Mouse (Mus musculus): ENCODE measurements around the gene Gm21958.

Gm21958 gene

GRCm38 (mm10) chr3:54714253-54714652 is at the start of gene Gm21958:
TSS of gene Gm21958 (minus strand) at chr3:54714353.
- POLR2A ChIA-PET, result interaction anchor here in 1 of 4 experiments (0.7 to 2.0 kb wide), 4 partner anchors 9 to 18 kb away, joined by 4 to 6 read pairs (median 5); no protein-coding TSS in a partner anchor
- CTCF ChIA-PET, result no interaction called here

DNA sequence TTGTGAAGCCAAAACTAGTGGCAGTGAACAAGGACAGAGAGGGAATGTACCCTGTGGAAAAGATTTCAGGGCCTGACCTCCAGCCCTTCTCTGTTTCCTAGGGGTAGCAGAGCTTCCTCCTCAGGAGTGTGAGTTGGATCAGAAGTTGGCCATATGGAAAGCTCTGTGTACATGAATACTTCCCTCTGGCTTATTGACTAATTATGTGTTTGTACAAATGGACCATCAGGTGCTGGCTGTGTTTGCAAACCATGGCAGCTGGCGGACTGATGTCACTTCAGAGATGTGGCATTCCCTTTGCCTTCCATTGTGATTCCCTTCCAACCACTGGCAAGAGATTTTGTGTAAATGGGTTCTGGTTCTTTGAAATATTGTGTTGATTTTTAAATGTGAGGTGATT is 47.1 kb upstream of the Gm21958 start:
- POLR2A ChIA-PET, result no interaction called here
- CTCF ChIA-PET, result no interaction called here

DNA sequence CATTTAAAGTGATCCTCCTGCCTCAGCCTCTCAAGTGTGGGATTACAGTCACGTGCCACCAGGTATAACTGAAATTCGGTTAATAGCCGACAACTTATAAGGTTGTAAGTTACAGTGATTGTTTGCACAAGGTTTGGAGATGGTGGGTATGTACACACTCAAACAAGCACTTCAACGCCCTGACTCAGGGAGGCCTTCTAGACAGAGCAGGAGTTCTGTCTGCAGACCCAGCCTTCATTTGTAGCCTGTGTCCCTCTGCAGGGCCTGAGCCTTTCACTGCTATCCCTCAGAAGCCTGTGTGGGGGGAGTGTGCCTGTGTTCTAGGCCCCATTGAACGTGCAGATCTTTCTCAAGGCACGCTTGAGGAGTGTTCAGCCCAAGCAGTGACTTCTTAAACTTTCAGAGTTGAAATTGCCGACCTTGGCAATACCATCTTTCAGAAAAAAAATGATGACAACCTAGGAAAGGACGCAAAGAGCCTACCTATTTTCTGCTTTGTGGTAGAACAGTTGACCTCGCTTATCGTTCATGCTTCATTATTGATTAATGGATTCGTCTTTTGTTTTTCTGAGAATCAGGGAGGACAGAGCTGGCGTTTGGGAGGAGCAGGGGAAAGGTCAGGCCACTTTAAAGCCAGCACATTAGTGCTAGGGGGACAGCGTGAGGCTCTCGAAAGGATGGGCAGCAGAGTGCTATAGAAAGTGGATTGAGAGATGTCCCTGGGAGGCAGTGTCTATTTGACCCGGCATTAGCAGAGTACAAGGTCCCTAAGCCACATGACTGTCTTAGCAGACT is 46.4 kb upstream of the Gm21958 start:
- ChIA-PET POLR2A (no interaction called here), CTCF (interaction anchor here in 1 of 4 experiments (0.6 kb wide), 1 partner anchor 15 kb away, joined by 4 read pairs; no protein-coding TSS in a partner anchor)

- ChIA-PET POLR2A (interaction anchor here in 2 of 4 experiments (0.6 to 1.1 kb wide), 2 partner anchors 13 to 23 kb away, joined by 3 read pairs; no protein-coding TSS in a partner anchor), CTCF (interaction anchor here in 2 of 4 experiments (0.9 to 1.4 kb wide), 2 partner anchors 13 to 23 kb away, joined by 3 read pairs; no protein-coding TSS in a partner anchor)
These were observed 45.1 kb upstream of the Gm21958 start for GRCm38 (mm10) chr3:54759211-54759610.

- ChIA-PET CTCF (interaction anchor here in 1 of 4 experiments (4.0 kb wide), 1 partner anchor 12 kb away, joined by 14 read pairs; no protein-coding TSS in a partner anchor), POLR2A (no interaction called here)
These were observed 43.3 kb upstream of the Gm21958 start for GRCm38 (mm10) chr3:54757446-54757845.

DNA sequence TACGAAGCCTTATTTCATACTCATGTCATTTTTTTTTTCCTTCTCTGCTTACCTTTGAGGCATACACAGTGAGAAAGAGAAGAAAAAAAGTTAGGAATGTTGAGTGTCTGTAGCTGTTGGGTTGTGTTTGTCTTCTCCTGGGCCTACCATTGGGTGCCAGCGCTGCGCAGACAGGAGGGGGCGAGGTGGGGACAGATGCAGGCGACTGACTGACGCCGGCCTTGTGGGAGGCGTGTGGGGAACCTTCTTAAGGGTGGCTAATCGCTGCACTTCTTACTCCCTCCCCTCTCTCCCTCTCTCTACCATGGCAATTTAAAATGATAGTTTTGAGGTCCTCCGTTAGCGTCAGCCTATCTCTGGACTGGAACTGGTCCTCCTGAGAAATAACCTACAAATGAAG is 41.9 kb upstream of the Gm21958 start:
- ChIA-PET POLR2A (interaction anchor here in 2 of 4 experiments (0.6 to 1.8 kb wide), 6 partner anchors 8 to 1871 kb away, joined by 3 to 6 read pairs (median 3); no protein-coding TSS in a partner anchor), CTCF (interaction anchor here in 3 of 4 experiments (0.8 to 4.0 kb wide), 4 partner anchors 8 to 11 kb away, joined by 3 to 14 read pairs (median 6); no protein-coding TSS in a partner anchor)

DNA sequence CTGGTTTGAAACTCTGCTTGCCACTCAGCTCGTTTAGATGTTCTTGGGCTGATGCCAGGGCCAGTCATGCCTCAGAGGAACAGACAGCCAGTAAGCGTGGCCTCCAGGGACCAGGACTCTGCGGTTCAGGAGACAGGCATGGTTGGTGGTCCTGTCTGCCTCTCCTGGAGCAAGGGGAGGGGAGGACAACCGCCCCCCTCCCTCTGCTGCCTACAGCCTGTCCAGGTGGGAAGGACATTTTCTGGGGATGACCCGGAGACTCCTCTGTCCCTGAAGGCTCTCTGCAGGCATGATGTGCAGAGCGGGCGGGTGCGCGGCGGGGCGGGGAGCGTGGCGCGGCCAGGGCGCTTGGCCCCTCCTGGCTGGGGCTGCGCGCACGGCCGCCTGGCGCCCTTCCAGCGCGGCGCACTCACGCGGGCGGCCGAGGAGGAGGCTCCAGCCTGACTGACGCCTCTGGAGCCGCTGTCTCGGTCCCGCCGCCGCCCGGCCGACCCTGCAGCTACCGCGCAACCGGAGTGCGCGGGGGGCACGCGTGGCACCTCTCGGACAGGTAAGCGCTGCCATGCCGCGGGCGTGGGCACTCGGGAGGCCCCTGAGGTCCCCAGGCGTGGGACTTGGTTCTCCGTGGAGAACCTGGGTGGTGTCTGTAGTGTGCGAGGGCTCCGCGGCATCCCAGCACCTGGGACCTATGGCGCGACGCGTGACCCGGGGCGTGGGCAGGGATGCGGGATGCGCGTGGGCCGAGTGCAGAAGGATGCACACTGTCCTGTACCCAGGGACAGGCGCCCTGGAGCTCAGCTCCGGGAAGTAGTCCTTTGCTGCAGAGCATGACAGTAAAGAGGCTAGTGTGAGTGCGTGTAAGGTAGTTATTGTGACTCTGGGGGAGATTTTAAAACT is 41.2 kb upstream of the Gm21958 start, which contains the start of gene Smad9:
Gene Smad9, plus strand, starts transcription at position 438 of the 897 bp plus-strand sequence.
- ChIA-PET POLR2A (interaction anchor here in 2 of 4 experiments (0.6 to 1.8 kb wide), 7 partner anchors 9 to 1870 kb away, joined by 3 to 6 read pairs (median 3); no protein-coding TSS in a partner anchor), CTCF (interaction anchor here in 3 of 4 experiments (0.8 to 4.0 kb wide), 5 partner anchors 9 to 20 kb away, joined by 3 to 14 read pairs (median 6); partner anchors contain the start of genes Alg5 (in 1 of the 3) and Exosc8 (in 1 of the 3))

GRCm38 (mm10) chr3:54753411-54753810 is 39.3 kb upstream of the Gm21958 start:
- POLR2A ChIA-PET, result interaction anchor here in 2 of 4 experiments (0.9 to 1.0 kb wide), 2 partner anchors 61 to 487 kb away, joined by 3 to 4 read pairs; partner anchors contain the start of gene Supt20 (in 1 of the 2)

DNA sequence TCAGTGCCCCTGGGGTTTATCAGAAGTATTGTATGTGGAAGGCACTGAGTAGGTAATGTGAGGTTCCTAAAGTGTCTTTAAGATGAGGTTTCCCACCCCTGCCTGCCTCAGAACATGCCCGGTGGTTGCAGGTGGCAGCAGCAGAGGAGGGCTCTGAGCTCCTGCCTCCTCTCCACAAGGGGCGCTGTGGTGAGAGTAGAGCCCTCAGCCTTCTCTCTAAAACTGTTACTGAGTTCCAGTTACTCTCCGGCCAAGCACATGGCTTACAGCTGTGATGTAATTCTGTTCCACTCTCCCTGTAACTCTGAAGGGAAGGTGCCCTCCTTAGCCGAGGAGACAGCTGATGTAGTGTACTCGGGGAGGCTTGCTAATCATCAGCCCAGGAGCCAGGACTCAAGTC is 31.6 kb upstream of the Gm21958 start:
- POLR2A ChIA-PET, result interaction anchor here in 3 of 4 experiments (0.7 to 2.5 kb wide), 22 partner anchors 8 to 380 kb away, joined by 3 to 23 read pairs (median 3); partner anchors contain the start of genes Alg5 (in 3 of the 3), Exosc8 (in 3 of the 3), Smad9 (in 1 of the 3) and Supt20 (in 1 of the 3)
- CTCF ChIA-PET, result interaction anchor here (0.5 to 4.3 kb wide), 40 partner anchors 8 to 469 kb away, joined by 3 to 43 read pairs (median 4); partner anchors contain the start of genes Alg5 (in 4 of the 4), Exosc8 (in 4 of the 4), Smad9 (in 2 of the 4) and Supt20 (in 1 of the 4)

More at GRCm38 (mm10) chr3:54753411-54753810, 39.3 kb upstream of the Gm21958 start:
- CTCF ChIA-PET, result interaction anchor here in 1 of 4 experiments (0.7 kb wide), 2 partner anchors 130 to 798 kb away, joined by 3 to 5 read pairs; no protein-coding TSS in a partner anchor

DNA sequence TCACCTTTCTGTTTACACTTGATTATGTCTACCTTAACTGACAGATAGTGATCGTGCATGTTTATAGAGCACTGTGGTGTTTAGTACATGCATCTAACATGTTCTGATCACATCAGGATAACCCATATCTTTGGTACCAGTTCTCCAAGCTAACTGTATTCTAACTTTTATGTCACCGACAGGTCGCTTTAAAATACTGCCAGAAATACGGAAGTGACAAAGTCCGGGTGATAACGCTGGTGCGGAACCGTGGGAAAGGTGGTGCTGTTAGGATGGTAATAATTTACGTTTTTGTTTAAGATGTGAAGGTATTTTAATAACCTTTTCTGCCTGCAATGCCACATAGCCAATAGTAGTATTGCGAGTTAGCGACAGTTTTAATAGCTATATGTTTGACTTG is 27.8 kb upstream of the Gm21958 start:
- ChIA-PET POLR2A (interaction anchor here in 2 of 4 experiments (1.0 to 1.3 kb wide), 2 partner anchors 11 to 12 kb away, joined by 4 read pairs; no protein-coding TSS in a partner anchor), CTCF (no interaction called here)

GRCm38 (mm10) chr3:54737317-54737716 is 23.2 kb upstream of the Gm21958 start:
- POLR2A ChIA-PET, result interaction anchor here in 1 of 4 experiments (0.8 kb wide), 1 partner anchor 8 kb away, joined by 3 read pairs; no protein-coding TSS in a partner anchor

GRCm38 (mm10) chr3:54736101-54736927 is 22.2 kb upstream of the Gm21958 start:
- POLR2A ChIA-PET, result interaction anchor here in 3 of 4 experiments (0.7 to 3.7 kb wide), 11 partner anchors 9 to 44 kb away, joined by 3 to 23 read pairs (median 9); partner anchors contain the start of gene Supt20 (in 2 of the 3)

More at GRCm38 (mm10) chr3:54737317-54737716, 23.2 kb upstream of the Gm21958 start:
- CTCF ChIA-PET, result interaction anchor here in 1 of 4 experiments (0.6 kb wide), 1 partner anchor 8 kb away, joined by 3 read pairs; no protein-coding TSS in a partner anchor

GRCm38 (mm10) chr3:54735247-54736046 is 21.3 kb upstream of the Gm21958 start, which contains the start of the genes Exosc8 and Alg5:
TSS of gene Exosc8 (minus strand) at chr3:54735393.
TSS of gene Alg5 (plus strand) at chr3:54735539.
- ChIA-PET POLR2A (interaction anchor here in 3 of 4 experiments (0.5 to 3.7 kb wide), 22 partner anchors 8 to 487 kb away, joined by 3 to 23 read pairs (median 5); partner anchors contain the start of gene Supt20 (in 3 of the 3)), CTCF (interaction anchor here (0.5 to 2.3 kb wide), 27 partner anchors 9 to 1246 kb away, joined by 3 to 43 read pairs (median 4); partner anchors contain the start of genes Supt20 (in 2 of the 4) and Smad9 (in 1 of the 4))

More at GRCm38 (mm10) chr3:54736101-54736927, 22.2 kb upstream of the Gm21958 start:
- CTCF ChIA-PET, result interaction anchor here in 3 of 4 experiments (0.6 to 2.3 kb wide), 10 partner anchors 10 to 72 kb away, joined by 3 to 43 read pairs (median 6); partner anchors contain the start of gene Supt20 (in 1 of the 3)

DNA sequence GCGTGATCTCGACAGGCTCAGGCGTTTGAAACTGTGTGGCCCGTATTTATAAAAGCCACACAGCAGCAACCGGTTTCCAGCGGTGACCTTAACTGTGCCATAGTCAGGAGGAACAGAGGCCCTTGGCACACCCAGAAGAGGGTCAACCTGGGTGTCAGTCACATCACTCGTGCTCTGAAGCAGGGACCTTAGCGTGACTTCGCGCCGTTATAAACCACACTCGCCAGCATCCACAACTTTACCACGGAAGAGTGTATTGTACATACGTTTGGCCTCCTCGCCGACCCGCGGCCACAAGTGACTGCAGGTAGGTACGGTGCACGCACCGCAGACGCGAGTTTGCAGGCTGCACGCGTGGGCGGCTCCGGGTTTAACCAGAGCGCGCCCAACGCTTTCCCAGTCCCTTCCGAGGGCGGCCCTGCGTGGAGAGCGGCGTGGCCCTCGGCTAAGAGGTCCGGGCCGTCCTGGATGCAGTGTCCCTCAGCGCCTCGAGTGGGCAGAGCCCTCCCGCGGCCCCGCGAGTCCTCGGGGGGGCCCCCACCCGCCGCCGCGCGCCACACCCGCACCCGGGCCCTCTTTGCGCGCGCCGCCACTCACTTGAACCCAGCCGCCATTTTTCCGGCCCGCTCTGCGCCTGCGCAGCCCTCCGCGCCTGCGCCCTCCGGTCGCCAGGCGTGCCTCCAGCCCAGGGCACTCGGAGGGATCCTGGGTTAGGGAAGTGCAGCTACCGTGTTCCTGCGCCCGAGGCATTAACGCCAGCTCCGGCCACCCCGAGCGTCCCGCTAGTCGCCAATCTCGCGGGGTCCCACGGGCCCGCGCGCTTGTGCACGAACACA is 20.5 kb upstream of the Gm21958 start:
- CTCF ChIA-PET, result interaction anchor here (0.7 to 2.3 kb wide), 13 partner anchors 11 to 85 kb away, joined by 3 to 43 read pairs (median 4); partner anchors contain the start of genes Supt20 (in 2 of the 4) and Smad9 (in 1 of the 4)
- POLR2A ChIA-PET, result interaction anchor here (0.6 to 3.7 kb wide), 23 partner anchors 9 to 74 kb away, joined by 3 to 23 read pairs (median 4); partner anchors contain the start of gene Supt20 (in 3 of the 4)

All from embryonic stem cell, embryonic (primary cell).